Mouse (Mus musculus) midbrain, embryonic 12.5 days (tissue): Measurements from ENCODE around the gene Tagln2. TPM values are rescaled to one million over a fixed set of nuclear protein-coding genes. Genes with fewer than 3 reads are reported as not detected.

Experiments used
- ATAC-seq: fragments of 200-750 bp; cut with Nextera tagmentation; 2 replicates; pipeline ENCODE4 v1.8.0; 2017; ENCODE audit warnings: low read depth, moderate TSS enrichment, moderate library complexity; ENCODE audit not compliant: low FRiP score
- H3K27ac ChIP-seq: fragments of 300-500 bp; sonication (generic); replicated peaks from 2 replicates; pipeline ENCODE4 v1.5.1; 2016; ENCODE audit warnings: mild to moderate bottlenecking
- H3K27me3 ChIP-seq: fragments of 300-500 bp; sonication (generic); 2 replicates; pipeline ENCODE4 v1.6.1; 2016; ENCODE audit warnings: mild to moderate bottlenecking
- H3K36me3 ChIP-seq: fragments of 300-500 bp; sonication (generic); 2 replicates; pipeline ENCODE4 v1.6.1; 2016
- H3K4me1 ChIP-seq: fragments of 300-500 bp; sonication (generic); 2 replicates; pipeline ENCODE4 v1.6.1; 2016
- H3K4me2 ChIP-seq: fragments of 300-500 bp; sonication (generic); replicated peaks from 2 replicates; pipeline ENCODE4 v1.6.1; 2016; ENCODE audit warnings: mild to moderate bottlenecking, moderate library complexity
- H3K4me3 ChIP-seq: fragments of 300-500 bp; sonication (generic); 2 replicates; pipeline ENCODE4 v1.5.1; 2016; ENCODE audit warnings: mild to moderate bottlenecking
- H3K9ac ChIP-seq: fragments of 300-500 bp; sonication (generic); replicated peaks from 2 replicates; pipeline ENCODE4 v1.6.1; 2016; ENCODE audit warnings: mild to moderate bottlenecking, moderate library complexity
- H3K9me3 ChIP-seq: fragments of 300-500 bp; sonication (generic); 2 replicates; pipeline ENCODE4 v1.6.1; 2016; ENCODE audit warnings: mild to moderate bottlenecking
- WGBS: fragments of 180-500 bp; shearing (Covaris S2); methylation state at CpG from one replicate; pipeline ENCODE4 v1.1.7; 2016; 5-methylcytosine and 5-hydroxymethylcytosine counted together
- polyA plus RNA-seq: library from polyadenylated mRNA; unstranded; fragments of >200 nt; fragmentation: Nextera tagmentation; extraction: Ambion mirVana; gene quantifications from 2 replicates; pipeline ENCODE4 v1.2.1, GENCODE M21; 2016

The Tagln2 gene
- polyA plus RNA-seq, 1 experiment from 2014 or later = 45.9 TPM

DNA sequence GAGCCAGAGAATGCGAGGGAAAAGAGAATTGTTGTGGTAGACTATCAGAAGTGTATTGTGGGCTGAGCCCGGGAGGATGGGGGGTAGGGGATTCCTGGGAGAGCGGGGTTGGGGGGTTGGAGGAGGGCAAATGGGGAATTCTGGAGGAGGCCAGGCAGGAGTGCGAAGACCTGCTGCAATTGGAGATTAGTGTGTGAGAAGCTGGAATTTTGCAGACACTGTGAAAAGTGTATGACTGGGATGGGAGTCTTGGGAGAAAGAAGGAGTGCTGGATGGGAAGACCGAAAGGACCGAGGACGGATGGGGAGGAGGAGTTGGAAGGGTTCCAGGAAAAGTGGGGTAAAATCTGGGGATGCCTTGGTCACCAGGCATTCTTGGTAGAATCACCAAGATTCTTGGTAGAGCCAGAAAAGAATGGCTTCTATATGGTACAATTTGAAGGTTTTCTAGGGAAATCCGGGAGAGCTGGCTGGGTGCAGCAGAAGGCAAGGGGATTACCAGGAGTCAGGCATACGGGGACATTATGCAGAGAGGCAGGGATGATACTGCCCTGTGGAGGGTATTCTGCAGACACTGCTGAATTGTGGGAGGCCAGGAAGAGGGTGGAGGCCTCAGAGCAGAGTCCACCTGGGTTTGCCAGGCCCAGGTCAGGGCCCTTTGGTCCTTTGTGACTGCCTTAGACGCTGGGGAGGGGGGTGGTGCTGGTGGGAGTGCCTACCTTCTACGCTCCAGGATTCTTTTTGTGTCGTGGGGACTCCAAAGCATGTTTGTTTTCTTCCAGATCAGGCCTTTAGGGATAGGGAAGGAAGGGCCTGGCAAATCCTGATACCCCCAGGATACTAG, 17.1 kb upstream of the Tagln2 start:
- Histone ChIP-seq H3K9ac (peak overlapping the region; percentile 80), H3K36me3 (no peaks in the 10 kb centered on the region), H3K27ac (peak overlapping the region; percentile 68), H3K4me2 (peak overlapping the region; percentile 94), H3K27me3 (peaks cover 18% of the 10 kb centered on the region), H3K4me1 (peaks cover 52% of the 10 kb centered on the region), H3K9me3 (no peaks in the 10 kb centered on the region), H3K4me3 (peak overlapping the region; percentile 73)
- WGBS = 2% methylated on average over 12 of the region's 12 CpGs
- ATAC-seq = peak; percentile 7

DNA sequence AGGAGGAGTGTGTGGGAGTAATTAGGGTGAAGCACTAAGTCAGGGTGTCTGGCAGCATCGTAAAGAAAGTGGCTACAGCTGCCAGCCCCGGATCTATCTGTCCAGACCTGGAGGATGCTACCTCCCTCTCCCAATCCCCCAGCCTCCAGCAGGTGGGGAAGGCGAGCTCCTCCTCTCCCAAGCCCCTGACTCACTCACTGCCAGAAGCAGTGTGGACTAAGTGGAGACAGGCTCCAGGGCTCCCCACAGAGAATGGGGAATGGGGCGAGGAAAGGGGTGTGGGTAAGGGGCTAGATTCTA, 16.5 kb upstream of the Tagln2 start:
- peaks cover under 1% of the 10 kb centered on the region for H3K36me3 ChIP-seq
- ATAC-seq = no peak
- peaks cover 18% of the 10 kb centered on the region for H3K27me3 ChIP-seq
- H3K9me3 ChIP-seq = no peaks in the 10 kb centered on the region
- H3K4me3 ChIP-seq = peak overlapping the region; percentile 73
- WGBS = 11% methylated on average over 4 of the region's 4 CpGs
- H3K9ac ChIP-seq = peak overlapping the region; percentile 80
- peak overlapping the region; percentile 94 for H3K4me2 ChIP-seq
- H3K4me1 ChIP-seq = peaks cover 53% of the 10 kb centered on the region
- peak overlapping the region; percentile 68 for H3K27ac ChIP-seq

- Histone ChIP-seq H3K36me3 (peaks cover 10% of the 10 kb centered on the region), H3K9ac (peak overlapping the region; percentile 80), H3K9me3 (no peaks in the 10 kb centered on the region), H3K27me3 (peaks cover 13% of the 10 kb centered on the region), H3K4me3 (peak overlapping the region; percentile 73), H3K4me2 (peak overlapping the region; percentile 94), H3K27ac (no peak overlapping the region; the same call in 1 of the 2 replicates), H3K4me1 (peaks cover 58% of the 10 kb centered on the region)
- ATAC-seq = no peak
- 27% methylated on average over 11 of the region's 11 CpGs for WGBS
These were observed 15.6 kb upstream of the Tagln2 start for GRCm38 (mm10) chr1:172484236-172484635.

DNA sequence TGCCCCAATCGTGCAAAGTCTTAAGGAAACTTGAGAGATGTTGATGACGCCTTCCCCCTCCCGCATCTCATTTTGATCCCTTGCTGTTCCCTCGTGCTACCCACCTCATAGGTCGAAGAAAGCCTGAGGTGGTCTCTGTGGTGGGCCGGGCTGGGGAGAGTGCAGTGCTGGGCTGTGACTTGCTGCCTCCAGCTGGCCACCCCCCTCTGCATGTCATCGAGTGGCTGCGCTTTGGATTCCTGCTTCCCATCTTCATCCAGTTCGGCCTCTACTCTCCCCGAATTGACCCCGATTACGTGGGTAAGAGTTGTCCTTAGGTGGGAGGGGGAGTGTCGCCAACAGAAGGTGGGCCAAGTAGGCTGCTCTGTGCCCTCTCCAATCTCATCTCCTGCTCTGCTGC, 15.2 kb upstream of the Tagln2 start:
- peak overlapping the region; percentile 80 for H3K9ac ChIP-seq
- peak overlapping the region; percentile 94 for H3K4me2 ChIP-seq
- peaks cover 14% of the 10 kb centered on the region for H3K36me3 ChIP-seq
- peaks cover 58% of the 10 kb centered on the region for H3K4me1 ChIP-seq
- 59% methylated on average over 13 of the region's 13 CpGs for WGBS
- no peaks in the 10 kb centered on the region for H3K9me3 ChIP-seq
- ATAC-seq = no peak
- no peak overlapping the region; the same call in 1 of the 2 replicates for H3K27ac ChIP-seq
- peak overlapping the region; percentile 73 for H3K4me3 ChIP-seq
- peaks cover 10% of the 10 kb centered on the region for H3K27me3 ChIP-seq

- Histone ChIP-seq H3K9me3 (no peaks in the 10 kb centered on the region), H3K4me1 (peaks cover 64% of the 10 kb centered on the region), H3K4me3 (peak overlapping the region; percentile 73), H3K4me2 (peak overlapping the region; percentile 94), H3K27me3 (peaks cover 4% of the 10 kb centered on the region), H3K9ac (peak overlapping the region; percentile 80; the same call in 1 of the 2 replicates), H3K36me3 (peaks cover 17% of the 10 kb centered on the region), H3K27ac (peak overlapping the region; percentile 72)
- peak; percentile 0; the same call in 1 of the 2 replicates for ATAC-seq
- WGBS = 11% methylated on average over 6 of the region's 6 CpGs
These were observed 14.0 kb upstream of the Tagln2 start for GRCm38 (mm10) chr1:172485821-172486220.

DNA sequence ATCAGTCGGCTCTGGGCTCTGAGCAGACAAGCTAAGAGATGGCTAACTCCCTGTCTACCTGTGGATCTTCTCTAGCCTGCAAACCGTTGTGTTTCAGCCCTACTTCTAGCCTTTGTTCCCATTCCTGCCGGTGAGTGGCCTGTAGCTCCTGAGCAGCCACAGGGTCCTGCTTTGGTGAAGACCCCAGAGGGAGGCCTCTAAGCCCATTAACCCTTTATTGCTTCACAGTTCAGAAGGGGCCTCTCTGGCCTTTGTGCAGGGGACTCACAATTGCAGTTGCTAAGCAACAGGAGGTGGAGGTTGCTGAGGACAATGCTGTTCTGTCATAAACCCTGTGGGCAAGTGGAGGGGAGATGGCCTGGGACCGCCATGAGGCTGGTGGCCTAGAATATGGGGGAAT, 13.6 kb upstream of the Tagln2 start:
- ATAC-seq = peak; percentile 20; the same call in 1 of the 2 replicates
- Histone ChIP-seq H3K36me3 (peaks cover 20% of the 10 kb centered on the region), H3K9me3 (no peaks in the 10 kb centered on the region), H3K27ac (peak overlapping the region; percentile 72), H3K4me1 (peaks cover 63% of the 10 kb centered on the region), H3K27me3 (no peaks in the 10 kb centered on the region), H3K9ac (peak overlapping the region; percentile 80; the same call in 1 of the 2 replicates), H3K4me2 (peak overlapping the region; percentile 94), H3K4me3 (peak overlapping the region; percentile 73)
- 6% methylated on average over 4 of the region's 4 CpGs for WGBS

DNA sequence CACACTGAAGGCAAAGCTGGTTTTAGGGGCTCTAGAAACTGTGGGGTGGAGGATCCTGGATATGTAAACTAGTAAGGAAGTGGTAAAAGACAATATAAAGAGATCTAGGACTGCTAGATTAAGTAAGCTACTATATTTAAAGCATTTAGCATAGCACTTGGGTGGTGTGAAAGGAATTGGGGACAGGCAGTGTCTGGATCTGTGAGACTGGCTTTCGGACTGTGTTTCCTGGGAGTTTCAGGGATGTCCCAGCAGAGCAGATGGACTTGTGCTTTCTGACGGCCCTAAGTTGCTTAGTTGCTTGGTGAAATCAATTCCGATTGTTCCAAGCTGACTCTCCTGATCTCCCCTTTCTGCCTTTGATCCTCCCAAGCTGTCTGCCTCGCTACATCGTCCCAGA, 13.2 kb upstream of the Tagln2 start:
- 20% methylated on average over 5 of the region's 5 CpGs for WGBS
- H3K4me2 ChIP-seq = peak overlapping the region; percentile 94
- H3K9ac ChIP-seq = peak overlapping the region; percentile 80; the same call in 1 of the 2 replicates
- no peaks in the 10 kb centered on the region for H3K9me3 ChIP-seq
- peaks cover 24% of the 10 kb centered on the region for H3K36me3 ChIP-seq
- H3K27me3 ChIP-seq = no peaks in the 10 kb centered on the region
- H3K4me3 ChIP-seq = peak overlapping the region; percentile 73
- H3K27ac ChIP-seq = peak overlapping the region; percentile 72
- no peak for ATAC-seq
- H3K4me1 ChIP-seq = peaks cover 59% of the 10 kb centered on the region

- Histone ChIP-seq H3K4me1 (peaks cover 58% of the 10 kb centered on the region), H3K9me3 (no peaks in the 10 kb centered on the region), H3K27ac (no peak overlapping the region), H3K9ac (no peak overlapping the region), H3K4me2 (no peak overlapping the region), H3K36me3 (peaks cover 36% of the 10 kb centered on the region), H3K27me3 (no peaks in the 10 kb centered on the region), H3K4me3 (no peak overlapping the region)
- WGBS = 87% methylated on average over 4 of the region's 4 CpGs
- ATAC-seq = no peak
These were observed 12.0 kb upstream of the Tagln2 start for GRCm38 (mm10) chr1:172487859-172488258.

DNA sequence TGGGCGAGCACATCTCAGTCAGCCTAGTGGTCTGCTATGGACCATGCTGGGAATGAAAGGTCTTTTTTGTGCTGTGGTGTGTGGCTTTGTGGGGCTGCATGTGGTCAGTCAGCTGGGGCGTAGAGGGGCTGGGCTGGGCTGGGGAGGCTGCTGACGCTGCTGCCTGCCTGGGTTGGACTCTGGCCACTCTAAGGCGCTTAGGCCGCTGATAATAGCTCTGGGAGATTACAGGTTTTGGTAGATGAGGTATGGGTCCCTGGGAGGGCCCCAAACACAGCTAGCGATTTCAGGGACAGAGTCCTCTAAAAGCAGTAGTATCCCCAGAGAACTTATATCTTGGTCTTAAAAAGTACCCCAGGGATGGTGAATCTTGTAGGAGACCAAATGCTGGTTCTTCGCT, 11.0 kb upstream of the Tagln2 start:
- H3K4me1 ChIP-seq = peaks cover 48% of the 10 kb centered on the region
- H3K4me3 ChIP-seq = no peak overlapping the region
- H3K4me2 ChIP-seq = no peak overlapping the region
- H3K27me3 ChIP-seq = no peaks in the 10 kb centered on the region
- peaks cover 45% of the 10 kb centered on the region for H3K36me3 ChIP-seq
- ATAC-seq = no peak
- H3K27ac ChIP-seq = no peak overlapping the region
- H3K9ac ChIP-seq = no peak overlapping the region
- WGBS = 77% methylated on average over 7 of the region's 7 CpGs
- no peaks in the 10 kb centered on the region for H3K9me3 ChIP-seq

- Histone ChIP-seq H3K4me3 (no peak overlapping the region), H3K36me3 (peaks cover 54% of the 10 kb centered on the region), H3K9ac (peak overlapping the region; percentile 32; the same call in 1 of the 2 replicates), H3K9me3 (no peaks in the 10 kb centered on the region), H3K27me3 (no peaks in the 10 kb centered on the region), H3K4me1 (peaks cover 40% of the 10 kb centered on the region), H3K27ac (no peak overlapping the region), H3K4me2 (peak overlapping the region; percentile 27)
- WGBS = 58% methylated on average over 12 of the region's 12 CpGs
- ATAC-seq = peak; percentile 0; the same call in 1 of the 2 replicates
These were observed 10.1 kb upstream of the Tagln2 start for GRCm38 (mm10) chr1:172489585-172490250.

DNA sequence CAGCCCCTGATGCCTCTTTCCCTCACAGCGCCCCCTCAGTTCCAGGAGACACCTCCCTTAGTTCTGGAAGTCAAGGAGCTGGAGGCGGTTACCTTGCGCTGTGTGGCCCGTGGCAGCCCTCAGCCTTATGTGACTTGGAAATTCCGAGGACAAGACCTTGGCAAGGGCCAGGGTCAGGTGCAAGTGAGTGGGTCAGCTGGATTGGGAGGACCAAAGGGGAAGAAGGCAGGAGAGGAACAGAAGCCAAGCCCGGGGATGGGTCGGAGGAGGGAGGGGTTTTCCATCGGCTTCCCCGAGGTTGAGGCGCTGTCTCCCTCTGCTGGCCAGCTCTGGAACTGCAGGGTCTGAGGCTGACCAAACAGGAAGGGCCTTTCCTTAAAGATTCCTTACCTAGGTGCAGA, 9.6 kb upstream of the Tagln2 start:
- Histone ChIP-seq H3K4me1 (peaks cover 34% of the 10 kb centered on the region), H3K9ac (peak overlapping the region; percentile 32; the same call in 1 of the 2 replicates), H3K27me3 (no peaks in the 10 kb centered on the region), H3K4me3 (no peak overlapping the region), H3K4me2 (peak overlapping the region; percentile 27), H3K36me3 (peaks cover 60% of the 10 kb centered on the region), H3K27ac (no peak overlapping the region), H3K9me3 (no peaks in the 10 kb centered on the region)
- 10% methylated on average over 10 of the region's 10 CpGs for WGBS
- peak; percentile 44 for ATAC-seq

DNA sequence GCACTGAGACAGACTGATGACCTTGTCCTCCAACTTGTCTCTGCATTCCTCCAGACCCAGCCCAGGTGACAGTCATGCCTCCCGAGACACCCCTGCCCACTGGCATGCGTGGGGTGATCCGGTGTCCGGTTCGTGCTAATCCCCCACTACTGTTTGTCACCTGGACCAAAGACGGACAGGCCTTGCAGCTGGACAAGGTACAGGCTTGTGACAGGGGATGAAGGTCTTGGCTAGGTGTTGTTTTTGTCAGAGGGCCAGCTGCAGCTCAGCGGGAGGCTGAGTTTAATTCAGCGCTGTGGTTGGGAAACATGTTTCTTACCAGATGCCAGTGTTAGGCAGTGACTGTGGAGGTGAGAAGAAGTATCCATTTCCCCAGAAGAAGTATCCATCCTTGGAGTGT, 7.8 kb upstream of the Tagln2 start:
- no peak overlapping the region for H3K4me3 ChIP-seq
- WGBS = 93% methylated on average over 8 of the region's 8 CpGs
- H3K4me1 ChIP-seq = peaks cover 16% of the 10 kb centered on the region
- H3K36me3 ChIP-seq = peaks cover 78% of the 10 kb centered on the region
- no peak overlapping the region for H3K27ac ChIP-seq
- H3K4me2 ChIP-seq = no peak overlapping the region
- H3K9me3 ChIP-seq = no peaks in the 10 kb centered on the region
- no peak for ATAC-seq
- 0 out of 2 replicates have a peak, but pooled peaks cover 1% of the 10 kb centered on the region for H3K27me3 ChIP-seq
- H3K9ac ChIP-seq = no peak overlapping the region
